Mouse (Mus musculus) limb, embryonic 11.5 days (tissue): ENCODE data around the gene Gm13090. TPM values are rescaled to one million over a fixed set of nuclear protein-coding genes. Genes with fewer than 3 reads are reported as not detected.

Experiments used
- ATAC-seq: fragments of 200-750 bp; cut with Nextera tagmentation; 2 replicates; pipeline ENCODE4 v1.8.0; 2017; ENCODE audit warnings: low read depth; ENCODE audit not compliant: insufficient number of reproducible peaks, low FRiP score, low TSS enrichment
- DNase-seq: peaks from one replicate; pipeline ENCODE4 v3.0.0-alpha.2; 2015; ENCODE audit warnings: low spot score
- H3K27ac ChIP-seq: fragments of 300-500 bp; sonication (generic); replicated peaks from 2 replicates; pipeline ENCODE4 v1.5.1; 2014; ENCODE audit warnings: low read depth, mild to moderate bottlenecking, low read length
- H3K27me3 ChIP-seq: fragments of 300-500 bp; sonication (generic); 2 replicates; pipeline ENCODE4 v1.6.1; 2014; ENCODE audit warnings: mild to moderate bottlenecking, low read length, mixed read lengths; ENCODE audit not compliant: control insufficient read depth, insufficient read depth
- H3K36me3 ChIP-seq: fragments of 300-500 bp; sonication (generic); 2 replicates; pipeline ENCODE4 v1.6.1; 2014; ENCODE audit warnings: mild to moderate bottlenecking, low read length, moderate library complexity, mixed read lengths; ENCODE audit not compliant: control insufficient read depth, insufficient read depth
- H3K4me1 ChIP-seq: fragments of 300-500 bp; sonication (generic); 2 replicates; pipeline ENCODE4 v1.6.1; 2014; ENCODE audit warnings: low read length, mixed read lengths; ENCODE audit not compliant: control insufficient read depth, insufficient read depth
- H3K4me2 ChIP-seq: fragments of 300-500 bp; sonication (generic); 2 replicates; pipeline ENCODE4 v1.6.1; 2014; ENCODE audit warnings: low read depth, mild to moderate bottlenecking, moderate library complexity; ENCODE audit not compliant: severe bottlenecking
- H3K4me3 ChIP-seq: fragments of 300-500 bp; sonication (generic); 2 replicates; pipeline ENCODE4 v1.5.1; 2014; ENCODE audit warnings: low read depth, low read length
- H3K9ac ChIP-seq: fragments of 300-500 bp; sonication (generic); 2 replicates; pipeline ENCODE4 v1.6.1; 2014; ENCODE audit warnings: mild to moderate bottlenecking, low read length
- H3K9me3 ChIP-seq: fragments of 300-500 bp; sonication (generic); 2 replicates; pipeline ENCODE4 v1.6.1; 2016; ENCODE audit warnings: low read length; ENCODE audit not compliant: control insufficient read depth
- WGBS: fragments of 180-500 bp; shearing (Covaris S2); extraction: QIAGEN DNeasy Blood & Tissue Kit; methylation state at CpG from one replicate; pipeline ENCODE4 v1.1.7; 2014; 5-methylcytosine and 5-hydroxymethylcytosine counted together
- polyA plus RNA-seq: library from polyadenylated mRNA; unstranded; fragments of >200 nt; fragmentation: Nextera tagmentation; extraction: Ambion mirVana; gene quantifications from 2 replicates; pipeline ENCODE4 v1.2.1, GENCODE M21; 2014

The Gm13090 gene
- polyA plus RNA-seq, 1 experiment from 2014 or later: 0.21 TPM

DNA sequence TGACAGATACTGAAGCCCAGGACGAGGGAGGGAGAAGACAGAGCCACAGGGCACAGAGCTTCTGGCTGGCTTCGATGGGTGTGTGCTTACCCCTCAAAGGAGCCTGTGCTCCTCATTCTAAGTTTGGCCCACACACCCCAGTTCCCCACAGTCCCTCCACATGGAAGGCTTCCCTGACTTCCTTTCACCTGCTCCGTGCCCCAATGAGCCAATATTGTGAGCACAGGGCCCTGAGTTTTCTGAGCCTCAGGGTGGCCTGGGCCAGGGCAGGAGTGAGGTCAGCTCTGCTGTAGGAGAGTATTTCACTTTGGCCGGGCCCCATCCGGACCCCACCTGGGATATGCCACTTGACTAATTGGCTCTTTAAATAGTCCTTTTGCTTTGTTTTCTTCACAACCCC, 48.3 kb downstream of the Gm13090 start:
- peaks cover 20% of the 10 kb centered on the region for H3K4me1 ChIP-seq
- no peaks in the 10 kb centered on the region for H3K36me3 ChIP-seq
- ATAC-seq (no peak), DNase-seq (no peak)
- no peak overlapping the region for H3K4me2 ChIP-seq
- H3K27me3 ChIP-seq: peaks cover 17% of the 10 kb centered on the region
- no peak overlapping the region for H3K4me3 ChIP-seq
- no peak overlapping the region for H3K9ac ChIP-seq
- no peak overlapping the region for H3K27ac ChIP-seq
- 60% methylated on average over 5 of the region's 5 CpGs for whole genome bisulfite sequencing
- H3K9me3 ChIP-seq: no peaks in the 10 kb centered on the region

- H3K27ac ChIP-seq: no peak overlapping the region
- H3K9ac ChIP-seq: no peak overlapping the region
- no peak overlapping the region for H3K4me3 ChIP-seq
- no peaks in the 10 kb centered on the region for H3K36me3 ChIP-seq
- peaks cover 20% of the 10 kb centered on the region for H3K4me1 ChIP-seq
- DNase-seq (no peak), ATAC-seq (no peak)
- H3K9me3 ChIP-seq: no peaks in the 10 kb centered on the region
- H3K27me3 ChIP-seq: peaks cover 17% of the 10 kb centered on the region
- 32% methylated on average over 10 of the region's 10 CpGs for WGBS
- no peak overlapping the region for H3K4me2 ChIP-seq
Observed at GRCm38 (mm10) chr4:151138135-151138534, 48.8 kb downstream of the Gm13090 start.

- no peak for ATAC-seq
- H3K4me3 ChIP-seq: no peak overlapping the region
Observed at GRCm38 (mm10) chr4:151138586-151138985, 49.2 kb downstream of the Gm13090 start.

DNA sequence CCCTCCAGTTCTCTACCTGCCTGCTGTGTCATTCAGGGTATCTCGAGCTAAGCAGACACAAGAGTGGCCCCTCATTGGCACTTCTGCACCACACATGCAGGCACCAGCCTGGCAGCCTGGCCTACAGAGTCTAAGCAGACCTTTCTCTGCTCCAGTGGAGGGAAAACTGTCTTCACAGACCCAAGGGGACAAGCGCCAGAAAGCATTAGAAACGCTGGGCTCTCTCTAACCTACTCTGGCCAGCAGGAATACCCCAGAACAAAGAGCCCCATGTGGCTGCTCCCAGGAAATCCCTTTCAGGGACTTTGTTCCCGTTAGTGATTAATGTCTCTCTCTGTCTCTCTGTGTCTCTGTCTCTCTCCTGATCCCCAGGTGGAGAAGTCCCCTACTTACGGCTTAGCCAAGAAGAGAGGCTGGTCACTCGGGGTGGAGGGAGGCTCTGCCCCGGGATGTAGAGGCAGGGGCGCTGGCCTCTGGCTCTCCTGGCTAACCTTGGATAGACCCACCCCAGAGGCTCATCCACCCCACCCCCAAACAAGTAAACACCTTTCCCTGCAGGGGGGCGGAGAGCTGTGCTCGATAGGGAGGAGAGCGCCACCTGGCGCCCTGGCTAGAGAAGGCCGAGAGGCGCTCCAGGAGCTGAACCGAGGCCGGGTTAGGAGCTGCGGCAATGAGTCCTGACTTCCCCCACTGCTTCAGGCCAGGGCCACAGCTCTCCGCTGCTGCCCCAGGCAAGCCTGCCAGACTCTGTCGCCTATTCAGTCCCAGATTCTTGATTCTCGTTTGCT, 49.9 kb downstream of the Gm13090 start:
- Histone ChIP-seq H3K36me3 (no peaks in the 10 kb centered on the region), H3K4me1 (peaks cover 20% of the 10 kb centered on the region), H3K27me3 (peaks cover 17% of the 10 kb centered on the region), H3K27ac (no peak overlapping the region), H3K4me2 (peak overlapping the region; percentile 30), H3K4me3 (no peak overlapping the region), H3K9me3 (peaks cover 4% of the 10 kb centered on the region; the same call in 1 of the 2 replicates), H3K9ac (no peak overlapping the region)
- DNase-seq (peak; percentile 90), ATAC-seq (no peak)
- WGBS: 8% methylated on average over 20 of the region's 20 CpGs

More at GRCm38 (mm10) chr4:151138586-151138985, 49.2 kb downstream of the Gm13090 start:
- 19% methylated on average over 2 of the region's 2 CpGs for WGBS
- DNase-seq: no peak
- Histone ChIP-seq H3K27me3 (peaks cover 17% of the 10 kb centered on the region), H3K27ac (no peak overlapping the region), H3K9ac (no peak overlapping the region), H3K4me2 (no peak overlapping the region), H3K36me3 (no peaks in the 10 kb centered on the region), H3K9me3 (no peaks in the 10 kb centered on the region), H3K4me1 (peaks cover 20% of the 10 kb centered on the region)

- no peak overlapping the region for H3K9ac ChIP-seq
Observed at GRCm38 (mm10) chr4:151140368-151140982, 51.1 kb downstream of the Gm13090 start.

More at GRCm38 (mm10) chr4:151140368-151140982, 51.1 kb downstream of the Gm13090 start:
- 5% methylated on average over 18 of the region's 20 CpGs for WGBS
- peaks cover 4% of the 10 kb centered on the region; the same call in 1 of the 2 replicates for H3K9me3 ChIP-seq
- ATAC-seq: no peak
- peaks cover 20% of the 10 kb centered on the region for H3K4me1 ChIP-seq
- H3K4me3 ChIP-seq: no peak overlapping the region
- H3K27ac ChIP-seq: no peak overlapping the region
- peak; percentile 68 for DNase-seq
- no peak overlapping the region for H3K4me2 ChIP-seq
- H3K36me3 ChIP-seq: no peaks in the 10 kb centered on the region
- peaks cover 17% of the 10 kb centered on the region for H3K27me3 ChIP-seq

Other genes starting within 250 kb of the Gm13090 start
- gene Errfi1, start 235.7 kb upstream of the Gm13090 start, polyA plus RNA-seq: 33.2 and 34.7 TPM in 2 replicates
- gene Park7, start 175.1 kb upstream of the Gm13090 start, polyA plus RNA-seq: 486 and 501 TPM in 2 replicates
- 0.69 and 0.72 TPM in 2 replicates for gene Tnfrsf9, start 175.0 kb upstream of the Gm13090 start, polyA plus RNA-seq
- not detected in 2 replicates for gene Uts2, start 92.5 kb upstream of the Gm13090 start, polyA plus RNA-seq
- 6.7 and 7.5 TPM in 2 replicates for gene Per3, start 44.9 kb upstream of the Gm13090 start, polyA plus RNA-seq
- 87.8 and 93.6 TPM in 2 replicates for gene Vamp3, start 31.6 kb upstream of the Gm13090 start, polyA plus RNA-seq